Mouse (Mus musculus): ENCODE results near the gene Klk5. TPM values are rescaled to one million over a fixed set of nuclear protein-coding genes. Genes with fewer than 3 reads are reported as not detected.
A peak's percentile ranks its signal among the peaks of the same experiment; 100 is the strongest.

The Klk5 gene
- total RNA-seq, 2 experiments from 2014 or later, result not detected

- ATAC-seq (replicated peaks; ENCODE audit: poor library complexity, severe bottlenecking), result no peak
These were observed 33.2 kb downstream of the Klk5 start for GRCm38 (mm10) chr7:43874868-43875375.

- ATAC-seq (replicated peaks; ENCODE audit: poor library complexity, severe bottlenecking), result no peak
These were observed 34.7 kb downstream of the Klk5 start for GRCm38 (mm10) chr7:43876444-43876843.

- no peak for ATAC-seq (replicated peaks; ENCODE audit: poor library complexity, severe bottlenecking)
These were observed 36.5 kb downstream of the Klk5 start for GRCm38 (mm10) chr7:43878281-43878680.

GRCm38 (mm10) chr7:43880912-43881311 is 39.1 kb downstream of the Klk5 start, which contains the start of gene Klk4:
TSS of gene Klk4 (plus strand) at chr7:43881160.
- ATAC-seq (replicated peaks; ENCODE audit: poor library complexity, severe bottlenecking), result no peak

GRCm38 (mm10) chr7:43882346-43882745 is 40.6 kb downstream of the Klk5 start:
- ATAC-seq (replicated peaks; ENCODE audit: poor library complexity, severe bottlenecking), result 0 out of 2 replicates have a peak, but pooled peaks have one; percentile 12

GRCm38 (mm10) chr7:43882811-43883210 is 41.0 kb downstream of the Klk5 start:
- ATAC-seq (replicated peaks; ENCODE audit: poor library complexity, severe bottlenecking), result peak; percentile 45

DNA sequence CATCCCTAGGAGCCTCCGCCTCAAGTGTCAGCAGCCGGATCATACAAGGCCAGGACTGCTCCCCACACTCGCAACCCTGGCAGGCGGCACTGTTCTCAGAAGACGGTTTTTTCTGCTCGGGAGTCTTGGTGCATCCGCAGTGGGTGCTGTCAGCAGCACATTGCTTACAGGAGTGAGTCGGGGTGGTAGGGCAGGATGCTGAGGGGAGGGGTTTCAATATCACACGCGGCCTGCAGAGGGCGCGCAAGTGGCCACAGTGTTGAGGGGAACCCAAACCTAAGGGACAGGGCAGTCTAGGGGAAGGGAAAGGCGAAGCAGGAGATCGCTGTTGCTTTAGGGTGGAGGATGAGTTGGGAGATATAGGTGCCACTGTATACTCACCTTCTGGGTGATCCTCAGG is 41.8 kb downstream of the Klk5 start:
- ATAC-seq (replicated peaks; ENCODE audit: poor library complexity, severe bottlenecking), result peak; percentile 90

GRCm38 (mm10) chr7:43891365-43891764 is 49.6 kb downstream of the Klk5 start:
- ATAC-seq (replicated peaks; ENCODE audit: poor library complexity, severe bottlenecking), result no peak

DNA sequence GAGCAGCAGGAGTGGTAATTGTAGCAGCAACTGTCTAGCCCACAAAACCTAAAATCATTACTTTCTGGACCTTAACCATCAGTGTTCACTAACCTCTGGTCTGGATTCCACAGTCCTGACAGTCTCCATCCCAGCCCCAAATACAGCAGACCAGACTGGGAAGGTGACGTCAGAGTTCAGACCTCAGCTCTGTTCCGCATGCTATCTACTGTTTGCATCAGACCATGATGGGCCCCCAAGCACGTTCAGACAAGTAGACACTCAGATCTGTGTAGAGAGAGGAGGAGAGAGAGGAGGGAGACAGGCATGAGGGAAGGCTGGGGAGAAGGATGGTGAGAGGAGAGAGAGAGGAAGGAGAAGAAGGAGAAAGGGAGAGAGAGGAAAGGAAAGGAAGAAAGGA is 50.0 kb downstream of the Klk5 start:
- ATAC-seq (replicated peaks; ENCODE audit: poor library complexity, severe bottlenecking), result no peak

DNA sequence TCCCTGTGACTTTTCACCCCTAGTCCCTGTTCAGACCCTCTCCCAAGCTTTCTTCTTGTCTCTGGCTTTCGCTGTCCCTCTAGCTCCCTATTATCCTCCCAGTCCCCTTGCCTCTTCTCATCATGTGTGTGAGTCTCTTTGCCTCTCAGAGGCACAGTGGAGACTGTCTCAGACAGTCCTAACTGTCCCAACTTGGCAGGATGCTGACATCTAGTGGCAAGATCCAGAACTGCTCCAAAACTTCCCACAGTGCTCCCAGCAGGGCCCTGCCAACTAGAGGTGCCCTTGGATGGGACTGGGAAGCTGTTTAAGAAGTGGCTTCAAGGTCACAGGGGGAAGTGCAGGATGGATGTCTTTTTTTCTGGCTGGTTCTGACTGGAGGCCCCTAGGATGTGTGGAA is 53.1 kb downstream of the Klk5 start:
- peak; percentile 89 for ATAC-seq (replicated peaks; ENCODE audit: poor library complexity, severe bottlenecking)

Other genes starting within 250 kb of the Klk5 start
- gene Zfp819, start 234.8 kb upstream of the Klk5 start, total RNA-seq (2014; fragmentation: Nextera tagmentation), result 1.4 TPM in 1 of 2 replicates, not detected in the other
- 0.17 and 0.98 TPM in 2 replicates for gene Zfp819, start 234.8 kb upstream of the Klk5 start, total RNA-seq (2017)
- gene Ceacam18, start 207.3 kb upstream of the Klk5 start, total RNA-seq (2014; fragmentation: Nextera tagmentation), result 0.28 TPM in 1 of 2 replicates, not detected in the other
- not detected in 2 replicates for gene Ceacam18, start 207.3 kb upstream of the Klk5 start, total RNA-seq (2017)
- gene Siglece, start 181.8 kb upstream of the Klk5 start, total RNA-seq (2014; fragmentation: Nextera tagmentation), result 13.1 and 15.1 TPM in 2 replicates
- gene Siglece, start 181.8 kb upstream of the Klk5 start, total RNA-seq (2017), result 5.2 and 9.0 TPM in 2 replicates
- 5.6 and 8.7 TPM in 2 replicates for gene Ctu1, start 170.0 kb upstream of the Klk5 start, total RNA-seq (2014; fragmentation: Nextera tagmentation)
- 5.5 and 9.5 TPM in 2 replicates for gene Ctu1, start 170.0 kb upstream of the Klk5 start, total RNA-seq (2017)
- gene Klk14, start 151.6 kb upstream of the Klk5 start, total RNA-seq (2014; fragmentation: Nextera tagmentation), result not detected in 2 replicates
- not detected in 2 replicates for gene Klk14, start 151.6 kb upstream of the Klk5 start, total RNA-seq (2017)
- gene Klk13, start 129.4 kb upstream of the Klk5 start, total RNA-seq (2014; fragmentation: Nextera tagmentation), result not detected in 2 replicates
- not detected in 2 replicates for gene Klk13, start 129.4 kb upstream of the Klk5 start, total RNA-seq (2017)
- not detected in 2 replicates for gene Klk12, start 73.1 kb upstream of the Klk5 start, total RNA-seq (2014; fragmentation: Nextera tagmentation)
- not detected in 2 replicates for gene Klk12, start 73.1 kb upstream of the Klk5 start, total RNA-seq (2017)
- gene Klk11, start 67.4 kb upstream of the Klk5 start, total RNA-seq (2014; fragmentation: Nextera tagmentation), result not detected in 2 replicates
- not detected in 2 replicates for gene Klk11, start 67.4 kb upstream of the Klk5 start, total RNA-seq (2017)
- gene Klk10, start 60.9 kb upstream of the Klk5 start, total RNA-seq (2014; fragmentation: Nextera tagmentation), result not detected in 2 replicates
- gene Klk10, start 60.9 kb upstream of the Klk5 start, total RNA-seq (2017), result not detected in 2 replicates
- gene Klk9, start 50.1 kb upstream of the Klk5 start, total RNA-seq (2014; fragmentation: Nextera tagmentation), result not detected in 2 replicates
- gene Klk9, start 50.1 kb upstream of the Klk5 start, total RNA-seq (2017), result not detected in 2 replicates
- gene Klk8, start 44.4 kb upstream of the Klk5 start, total RNA-seq (2014; fragmentation: Nextera tagmentation), result 19.5 and 25.4 TPM in 2 replicates
- 10.8 and 11.1 TPM in 2 replicates for gene Klk8, start 44.4 kb upstream of the Klk5 start, total RNA-seq (2017)
- not detected in 2 replicates for gene Klk7, start 30.7 kb upstream of the Klk5 start, total RNA-seq (2014; fragmentation: Nextera tagmentation)
- gene Klk7, start 30.7 kb upstream of the Klk5 start, total RNA-seq (2017), result not detected in 2 replicates
- gene Klk6, start 17.5 kb upstream of the Klk5 start, total RNA-seq (2014; fragmentation: Nextera tagmentation), result not detected in 2 replicates
- not detected in 2 replicates for gene Klk6, start 17.5 kb upstream of the Klk5 start, total RNA-seq (2017)
- gene Klk4, start 39.2 kb downstream of the Klk5 start, total RNA-seq (2014; fragmentation: Nextera tagmentation), result not detected in 2 replicates
- gene Klk4, start 39.2 kb downstream of the Klk5 start, total RNA-seq (2017), result not detected in 2 replicates
- gene Klk15, start 91.8 kb downstream of the Klk5 start, total RNA-seq (2014; fragmentation: Nextera tagmentation), result not detected in 2 replicates
- not detected in 2 replicates for gene Klk15, start 91.8 kb downstream of the Klk5 start, total RNA-seq (2017)
- gene Klk1b8, start 108.7 kb downstream of the Klk5 start, total RNA-seq (2014; fragmentation: Nextera tagmentation), result not detected in 2 replicates
- not detected in 2 replicates for gene Klk1b8, start 108.7 kb downstream of the Klk5 start, total RNA-seq (2017)
- gene Klk1b1, start 124.8 kb downstream of the Klk5 start, total RNA-seq (2014; fragmentation: Nextera tagmentation), result not detected in 2 replicates
- not detected in 2 replicates for gene Klk1b1, start 124.8 kb downstream of the Klk5 start, total RNA-seq (2017)
- not detected in 2 replicates for gene Klk1b9, start 134.1 kb downstream of the Klk5 start, total RNA-seq (2014; fragmentation: Nextera tagmentation)
- not detected in 2 replicates for gene Klk1b9, start 134.1 kb downstream of the Klk5 start, total RNA-seq (2017)
- gene Klk1b11, start 153.9 kb downstream of the Klk5 start, total RNA-seq (2014; fragmentation: Nextera tagmentation), result not detected in 2 replicates
- gene Klk1b11, start 153.9 kb downstream of the Klk5 start, total RNA-seq (2017), result not detected in 2 replicates
- not detected in 2 replicates for gene Klk1b26, start 170.2 kb downstream of the Klk5 start, total RNA-seq (2014; fragmentation: Nextera tagmentation)
- not detected in 2 replicates for gene Klk1b26, start 170.2 kb downstream of the Klk5 start, total RNA-seq (2017)
- gene Klk1b27, start 210.3 kb downstream of the Klk5 start, total RNA-seq (2014; fragmentation: Nextera tagmentation), result not detected in 2 replicates
- gene Klk1b27, start 210.3 kb downstream of the Klk5 start, total RNA-seq (2017), result not detected in 2 replicates

All from granulocyte monocyte progenitor cell, adult 5-6 weeks (primary cell).